Mouse (Mus musculus): ENCODE results near the gene Cpm. TPM values are rescaled to one million over a fixed set of nuclear protein-coding genes. Genes with fewer than 3 reads are reported as not detected.

Gene Cpm
- total RNA-seq, 4 experiments from 2014 or later: 1.3 to 2.2 (median 1.5) TPM

DNA sequence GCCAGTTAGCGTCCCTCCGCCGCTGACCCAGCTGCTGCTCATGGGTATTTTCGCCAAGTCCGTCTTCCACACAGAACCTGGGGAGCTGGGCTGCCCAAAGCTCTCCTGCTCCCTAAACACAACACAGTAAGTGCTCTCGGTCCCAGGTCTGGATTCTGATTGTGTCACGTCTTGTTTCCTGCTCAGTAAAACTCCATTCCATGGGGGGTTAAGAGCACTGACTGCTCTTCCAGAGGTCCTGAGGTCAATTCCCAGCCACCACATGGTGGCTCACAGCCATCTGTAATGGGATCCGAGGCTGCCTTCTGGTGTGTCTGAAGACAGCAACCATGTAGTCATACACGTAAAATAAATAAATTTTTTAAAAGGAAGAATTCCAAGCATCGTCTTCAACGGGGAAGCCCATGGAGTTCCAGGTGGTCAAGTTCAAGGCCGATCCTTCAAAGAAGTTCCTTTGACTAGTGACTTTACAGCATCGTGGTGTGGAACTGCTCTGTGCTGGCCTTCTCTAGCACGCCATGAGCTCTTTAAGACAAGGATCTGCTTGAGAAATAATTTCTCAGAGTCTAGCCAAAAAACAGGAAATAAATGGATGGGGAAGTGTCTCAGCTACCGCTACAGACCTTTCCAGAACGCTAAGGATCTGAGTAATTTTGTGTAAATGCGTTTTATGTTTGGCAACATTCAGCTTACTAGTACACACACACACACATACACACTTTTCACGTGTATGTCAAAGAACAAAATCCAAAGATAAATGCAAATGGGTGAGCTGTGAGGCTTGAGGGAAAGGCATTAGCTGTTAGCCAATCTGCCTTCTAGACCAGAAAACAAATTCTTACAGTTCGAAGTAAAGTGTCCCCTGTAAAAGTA lies 55.2 kb downstream of the Cpm start:
- no peak for DNase-seq (ENCODE audit: low spot score in 2 of 2)

DNA sequence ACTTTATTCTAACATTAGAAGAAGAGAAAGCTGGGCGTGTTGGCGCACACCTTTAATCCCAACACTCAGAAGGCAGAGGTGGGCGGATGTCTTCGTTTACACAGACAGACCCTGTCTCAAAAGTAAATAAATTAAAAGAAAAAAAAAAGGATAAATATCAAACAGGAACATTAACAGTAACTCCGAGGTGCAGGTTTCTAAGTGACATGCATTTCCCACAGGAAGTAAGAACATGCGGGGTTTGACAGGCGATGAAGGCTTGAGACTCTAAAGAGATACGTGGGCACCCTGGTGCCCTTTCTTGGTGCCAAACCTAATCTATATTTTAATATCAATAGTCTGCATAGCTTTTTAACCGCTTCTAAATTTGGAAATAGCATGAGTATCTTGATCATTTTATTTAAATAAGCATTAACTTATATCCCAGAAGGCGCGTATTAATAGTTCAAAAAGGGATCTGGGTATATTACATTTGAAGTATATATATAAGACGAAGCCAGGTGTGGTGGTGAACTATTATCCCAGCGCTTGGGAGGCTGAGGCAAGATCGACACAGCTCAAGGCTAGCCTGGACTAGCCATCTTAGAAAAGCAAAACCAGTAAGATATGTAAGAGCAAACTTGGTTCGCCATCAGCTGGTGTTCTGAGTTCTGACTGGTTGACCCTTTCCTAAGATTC lies 56.0 kb downstream of the Cpm start:
- DNase-seq (ENCODE audit: low spot score in 2 of 2): no peak

DNA sequence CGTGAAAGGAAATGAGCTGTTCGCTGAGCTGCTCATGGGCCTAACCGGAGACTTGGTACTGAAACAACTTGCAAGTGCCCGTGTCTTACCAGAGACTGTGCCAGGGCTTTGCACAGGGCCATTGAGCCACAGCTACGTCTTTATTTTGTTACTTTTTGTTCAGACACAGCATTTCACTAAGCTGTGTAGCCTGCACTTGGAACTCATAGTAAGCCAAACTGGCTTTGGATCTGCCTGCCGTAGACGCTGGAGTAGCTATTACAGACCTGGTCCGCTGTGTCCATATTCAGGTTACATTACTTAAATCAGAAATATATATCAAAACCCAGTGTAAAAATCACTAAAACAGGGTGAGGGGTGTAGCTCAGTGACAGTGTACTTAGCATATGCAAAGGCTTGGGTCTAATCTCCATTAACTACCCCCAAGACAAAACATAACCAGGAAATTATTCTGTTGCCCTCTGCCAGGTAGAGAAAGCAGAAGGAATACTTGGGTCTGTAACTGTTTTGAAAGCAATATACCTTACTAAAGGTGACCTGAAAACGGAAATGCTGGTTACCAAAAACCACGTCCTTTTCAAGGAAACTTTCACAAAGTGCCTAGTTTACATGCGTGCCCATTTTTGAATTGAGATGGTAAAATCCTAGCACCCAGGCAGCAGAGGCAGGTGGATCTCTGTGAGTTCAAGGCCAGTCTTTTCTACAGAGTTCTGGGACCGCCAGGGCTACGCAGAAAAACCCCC lies 56.7 kb downstream of the Cpm start:
- DNase-seq (ENCODE audit: low spot score in 2 of 2): no peak

DNA sequence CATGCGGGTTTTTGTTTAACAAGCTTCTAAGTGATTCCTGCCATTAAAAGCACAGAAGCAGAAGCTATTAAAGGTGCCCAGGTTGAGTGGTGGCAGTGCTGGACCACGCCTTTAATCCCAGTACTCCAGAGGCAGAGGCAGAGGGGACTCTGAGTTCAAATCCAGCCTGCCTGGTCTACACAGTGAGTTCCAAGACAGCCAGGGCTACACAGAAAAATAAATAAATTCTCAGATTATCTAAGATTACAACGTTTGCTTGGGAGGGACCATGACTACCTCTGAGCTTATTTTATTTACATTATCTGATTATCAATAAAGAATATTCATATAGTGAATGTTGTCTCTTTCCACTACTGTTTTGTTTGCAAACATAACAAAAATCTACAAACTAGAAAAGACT lies 57.7 kb downstream of the Cpm start:
- DNase-seq (ENCODE audit: low spot score in 2 of 2): no peak

DNA sequence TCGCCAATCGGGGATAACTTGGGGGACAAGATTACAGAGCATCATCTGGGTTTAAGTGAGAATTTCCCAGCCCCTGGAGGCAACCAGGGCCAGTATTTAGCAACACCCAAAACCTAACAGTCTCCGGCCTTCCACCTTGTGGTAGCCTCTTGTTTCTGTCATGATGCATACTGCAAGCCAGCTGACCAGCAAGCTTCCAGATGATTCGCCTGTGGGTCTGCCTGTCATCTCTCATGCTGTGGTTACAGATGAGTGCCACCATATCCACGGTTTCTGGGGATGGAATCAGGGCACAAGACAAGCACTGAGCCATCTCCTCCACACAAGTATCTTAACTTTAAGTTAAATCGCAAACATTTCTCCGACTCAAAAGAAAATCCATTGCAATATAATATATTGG lies 58.3 kb downstream of the Cpm start:
- no peak for DNase-seq (ENCODE audit: low spot score in 2 of 2)

DNA sequence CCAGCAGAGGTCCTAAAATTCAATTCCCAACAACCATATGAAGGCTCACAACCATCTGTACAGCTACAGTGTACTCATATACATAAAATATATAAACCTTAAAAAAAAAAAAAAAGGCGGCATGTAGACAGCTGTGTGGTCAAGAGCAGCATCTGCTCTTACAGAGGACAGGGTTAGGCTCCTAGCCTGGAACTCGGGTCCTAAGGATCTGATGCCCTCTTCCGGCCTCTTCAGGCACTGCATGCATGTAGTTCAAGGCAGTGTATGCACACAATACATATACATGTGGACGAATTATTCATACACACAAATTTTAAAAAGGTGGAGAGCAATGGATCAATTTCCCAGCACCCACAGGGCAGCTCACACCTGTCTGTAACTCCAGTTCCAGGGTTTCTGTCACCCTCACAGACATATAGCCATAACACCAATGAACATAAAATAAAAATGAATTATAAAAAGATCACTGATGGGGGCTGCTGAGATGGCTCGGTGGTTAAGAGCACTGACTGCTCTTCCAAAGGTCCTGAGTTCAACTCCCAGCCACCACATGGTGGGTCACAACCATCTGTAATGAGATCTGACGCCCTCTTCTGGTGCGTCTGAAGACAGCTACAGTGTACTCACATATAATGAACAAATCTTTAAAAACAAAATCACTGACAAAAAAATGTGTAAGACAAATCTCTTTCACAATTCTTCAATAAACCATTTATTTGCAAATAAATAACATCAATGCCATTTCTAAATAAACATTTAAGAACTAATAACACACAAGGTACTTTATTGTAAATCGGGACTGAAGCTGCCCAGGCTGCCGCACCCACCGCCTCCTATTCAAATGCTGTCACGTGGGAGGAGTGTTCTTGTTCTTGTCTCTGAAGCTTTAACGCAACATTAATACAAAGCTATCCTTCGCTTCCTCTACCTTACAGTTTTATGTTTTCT lies 59.2 kb downstream of the Cpm start:
- DNase-seq (ENCODE audit: low spot score in 2 of 2): no peak

DNA sequence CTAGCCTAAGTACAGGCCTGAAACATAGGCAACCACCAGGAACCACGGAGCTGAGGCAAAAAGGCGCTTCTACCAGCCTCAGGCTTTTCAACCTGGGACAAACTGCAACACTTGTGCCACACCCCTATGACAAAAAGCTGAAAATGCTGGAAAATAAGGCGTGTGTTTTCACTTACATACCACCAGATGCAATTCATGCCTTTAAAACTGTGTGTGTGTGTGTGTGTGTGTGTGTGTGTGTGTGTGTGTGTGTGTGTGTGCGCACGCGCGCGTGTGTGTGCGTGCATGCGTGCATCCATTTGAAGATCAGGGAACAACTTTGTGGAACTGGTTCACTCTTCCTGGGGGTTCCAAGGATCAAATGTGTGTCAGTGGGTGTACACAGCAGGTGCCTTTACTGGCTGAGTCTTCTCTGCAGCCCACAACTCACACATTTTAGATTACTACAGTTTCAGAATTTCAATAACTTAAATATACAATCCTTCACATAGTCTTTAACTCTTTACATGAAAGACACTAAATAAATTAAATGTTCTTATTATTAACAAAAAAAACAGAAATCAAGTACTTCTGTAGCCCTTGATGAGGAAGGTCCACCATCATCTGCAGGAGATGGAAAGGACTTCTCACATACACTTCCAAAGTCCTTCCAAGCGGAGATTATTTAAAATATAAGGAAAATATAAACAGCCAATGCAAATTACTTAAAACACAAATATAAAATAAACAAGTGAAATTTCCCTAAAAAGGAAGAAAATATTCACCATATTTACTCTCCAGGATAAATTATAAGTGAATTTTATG lies 60.2 kb downstream of the Cpm start:
- no peak for DNase-seq (ENCODE audit: low spot score in 2 of 2)

DNA sequence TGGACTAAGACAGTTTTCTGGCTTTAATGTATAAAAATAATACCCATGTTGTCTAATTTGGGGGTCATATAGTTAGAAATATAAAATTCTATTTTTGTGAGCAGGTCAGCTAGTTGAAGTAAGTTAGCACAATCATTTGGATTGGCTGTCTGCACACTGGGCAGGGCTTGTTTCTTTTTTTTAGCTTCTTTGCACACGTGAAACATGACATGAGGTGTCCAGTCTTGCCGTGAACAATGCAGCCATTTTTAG lies 60.7 kb downstream of the Cpm start:
- DNase-seq (ENCODE audit: low spot score in 2 of 2): no peak

DNA sequence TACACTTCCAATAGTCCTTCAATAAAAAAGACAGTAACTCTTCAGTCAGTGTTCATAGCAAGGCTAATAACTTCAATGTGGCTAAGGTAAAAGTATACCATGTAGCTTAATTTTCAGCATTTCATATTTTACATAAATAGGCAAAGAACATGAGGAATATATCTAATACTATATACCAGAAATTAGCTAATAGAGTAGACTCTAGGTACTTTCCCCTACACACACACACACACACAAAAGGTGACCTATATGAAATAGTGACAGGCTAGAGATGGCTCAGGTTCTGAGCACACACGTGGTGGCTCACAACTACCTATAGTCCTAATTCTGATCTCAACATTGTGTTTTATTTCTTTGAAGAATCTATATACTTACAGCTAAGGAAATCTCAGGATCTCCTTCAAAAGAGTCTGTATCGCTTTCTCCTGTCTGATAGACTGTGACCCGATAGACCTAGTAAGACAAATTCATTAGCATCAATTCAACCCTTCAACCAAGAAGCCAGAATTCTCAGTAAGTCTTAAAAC lies 61.5 kb downstream of the Cpm start:
- no peak for DNase-seq (ENCODE audit: low spot score in 2 of 2)

DNA sequence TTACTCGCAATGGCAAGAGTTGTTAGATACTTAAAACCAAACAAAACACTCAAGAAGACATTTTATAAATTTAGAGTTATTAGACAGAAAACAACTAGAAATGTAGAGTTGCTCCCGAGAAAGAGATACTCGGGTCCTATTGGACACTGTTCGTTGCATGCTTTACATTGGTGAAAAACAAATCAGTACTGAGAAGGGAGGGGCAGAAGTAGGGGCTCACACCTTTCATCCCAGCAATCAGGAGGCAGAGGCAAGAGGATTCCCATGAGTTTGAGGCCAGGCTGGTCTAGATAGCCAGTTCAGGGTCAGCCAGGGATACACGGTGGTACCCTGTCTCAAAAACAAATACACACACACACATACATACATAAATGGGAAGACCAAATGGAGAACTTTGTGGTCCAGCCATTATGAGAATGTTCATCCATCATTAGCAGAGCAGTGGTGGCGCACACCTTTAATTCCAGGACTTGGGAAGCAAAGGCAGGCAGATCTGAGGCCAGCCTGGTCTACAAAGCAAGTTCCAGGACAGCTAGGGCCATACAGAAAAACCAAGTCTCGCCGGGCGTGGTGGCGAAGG lies 62.2 kb downstream of the Cpm start:
- no peak for DNase-seq (ENCODE audit: low spot score in 2 of 2)

DNA sequence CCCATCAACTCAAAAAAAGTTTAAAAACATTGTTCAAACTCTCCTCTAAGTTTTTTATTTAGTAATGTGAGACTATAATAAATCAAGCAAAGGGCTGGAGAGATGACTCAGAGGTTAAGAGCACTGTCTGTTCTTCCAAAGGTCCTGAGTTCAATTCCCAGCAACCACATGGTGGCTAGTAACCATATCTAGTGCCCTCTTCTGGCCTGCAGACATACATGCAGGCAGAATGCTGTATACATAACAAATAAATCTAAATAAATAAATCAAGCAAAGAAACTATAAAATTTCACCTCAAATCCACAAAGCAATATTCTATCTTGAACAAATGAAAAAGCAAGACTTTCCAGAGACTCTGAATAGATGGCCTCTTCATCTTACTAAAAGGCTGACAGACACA lies 62.9 kb downstream of the Cpm start:
- no peak for DNase-seq (ENCODE audit: low spot score in 2 of 2)

DNA sequence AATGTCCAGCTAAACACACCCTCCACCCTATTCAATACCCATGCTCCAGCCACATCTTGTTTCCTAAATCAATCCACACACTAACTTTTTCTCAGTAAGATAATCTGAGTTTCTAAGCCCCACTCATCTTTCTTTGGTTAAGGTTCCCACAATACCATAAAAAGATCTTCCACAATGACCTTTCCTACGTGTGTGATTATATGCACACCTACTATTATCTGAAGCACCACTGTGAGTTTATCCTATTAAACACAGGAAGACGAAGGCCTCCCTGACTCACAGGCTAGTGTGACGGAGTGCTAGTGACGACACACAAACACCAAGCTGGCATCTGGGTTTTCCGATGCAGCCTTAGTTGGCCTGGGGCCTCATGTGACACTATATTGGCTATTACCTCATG lies 63.7 kb downstream of the Cpm start:
- no peak for DNase-seq (ENCODE audit: low spot score in 2 of 2)

DNA sequence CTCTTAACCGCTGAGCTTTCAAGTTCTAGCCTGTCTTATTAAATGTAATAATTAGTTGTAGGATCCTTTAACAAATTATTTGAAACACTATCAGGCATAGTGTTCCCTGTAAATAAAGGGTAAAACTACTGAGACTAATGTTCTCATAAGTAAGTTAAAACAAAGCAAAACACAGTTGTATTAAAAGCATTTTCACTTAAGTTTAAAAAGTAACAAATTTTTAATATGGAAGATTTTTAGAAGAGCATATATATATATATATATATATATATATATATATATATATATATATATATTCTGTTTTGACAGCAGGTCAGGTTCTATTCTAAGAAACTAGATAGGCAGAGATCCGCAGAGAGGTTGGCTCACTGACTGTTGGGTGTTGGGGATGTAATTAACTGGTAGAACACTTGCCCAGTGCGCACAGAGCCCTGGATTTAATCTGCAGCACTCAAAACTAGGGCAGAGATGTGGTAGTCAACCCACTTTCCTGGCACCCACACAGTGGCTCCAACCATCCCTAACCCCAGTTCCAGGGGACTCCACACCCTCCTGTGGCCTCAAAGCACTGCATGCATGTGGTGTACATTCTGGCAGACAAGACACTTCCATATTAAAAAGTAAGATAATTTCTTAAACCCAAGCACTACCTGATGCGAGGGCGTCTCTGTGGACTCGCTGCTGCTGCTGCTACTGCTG lies 65.1 kb downstream of the Cpm start:
- no peak for DNase-seq (ENCODE audit: low spot score in 2 of 2)

DNA sequence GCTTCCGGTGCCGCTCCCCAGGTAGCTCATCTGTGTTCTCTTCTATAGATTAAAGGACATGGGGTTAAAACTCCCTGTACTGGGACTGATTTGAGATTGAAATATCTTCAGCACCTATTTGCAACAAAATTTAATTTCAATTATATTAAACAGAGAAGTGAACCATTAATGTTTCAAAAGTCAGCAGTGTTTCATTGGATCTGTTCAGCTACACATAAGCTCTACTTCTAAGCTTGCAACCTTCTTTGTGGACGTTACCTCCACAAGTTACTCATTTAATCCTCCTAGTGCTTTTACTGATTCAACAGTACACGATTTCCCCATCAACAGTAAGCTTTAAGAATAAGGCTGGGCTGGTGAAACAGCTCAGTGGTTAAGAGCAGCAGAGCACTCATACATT lies 65.7 kb downstream of the Cpm start:
- DNase-seq (ENCODE audit: low spot score in 2 of 2): no peak

DNA sequence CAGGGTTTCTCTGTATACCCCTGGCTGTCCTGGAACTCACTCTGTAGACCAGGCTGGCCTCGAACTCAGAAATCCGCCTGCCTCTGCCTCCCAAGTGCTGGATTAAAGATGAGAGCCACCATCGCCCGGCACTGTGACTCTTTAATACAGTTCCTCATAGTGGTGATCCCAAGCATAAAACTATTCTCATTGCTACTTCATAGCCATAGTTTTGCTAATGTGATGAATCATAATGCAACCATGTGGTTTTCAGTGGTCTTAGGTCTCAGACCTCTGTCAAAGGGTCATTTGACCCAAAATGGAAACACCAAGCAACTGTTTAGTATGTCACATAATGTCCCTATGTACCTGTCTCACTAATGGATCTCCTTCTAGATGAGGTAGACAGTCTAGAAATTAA lies 66.3 kb downstream of the Cpm start:
- DNase-seq (ENCODE audit: low spot score in 2 of 2): no peak

DNA sequence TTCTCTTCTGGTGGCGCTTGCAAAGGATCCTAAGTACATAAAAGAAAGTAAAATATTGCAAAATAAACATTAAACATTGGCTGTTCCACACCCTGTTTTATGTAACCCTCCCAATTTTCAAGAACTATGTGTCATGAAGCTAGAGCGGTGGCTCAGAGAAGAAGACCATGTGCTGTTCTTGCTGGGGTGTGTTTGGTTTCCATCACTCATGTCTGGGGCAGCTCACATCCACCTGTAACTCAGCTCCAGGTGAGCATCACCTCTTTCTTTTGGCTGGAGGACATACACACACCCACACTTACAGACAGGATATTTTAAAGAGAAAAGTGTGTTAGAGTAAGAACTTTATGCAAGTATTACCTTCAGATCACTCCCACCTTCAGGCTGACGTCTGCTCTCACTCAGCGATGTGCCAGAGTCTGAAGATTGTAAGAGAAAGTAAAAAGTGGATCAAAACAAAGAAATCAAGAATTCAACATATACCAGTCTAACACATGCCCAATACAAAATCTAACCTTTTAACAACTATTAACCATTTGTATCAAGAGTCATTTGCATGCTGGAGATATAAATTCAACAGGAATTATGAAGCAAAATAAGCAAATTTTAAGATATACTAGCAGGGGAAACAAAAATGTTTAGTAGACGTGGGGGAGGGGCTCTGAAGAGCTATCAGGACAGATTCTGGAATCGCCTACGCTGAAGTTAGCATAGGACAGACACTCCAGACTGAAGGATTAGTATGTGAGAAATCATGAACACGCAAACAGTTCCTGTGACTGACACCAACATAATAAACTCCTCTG lies 66.9 kb downstream of the Cpm start:
- no peak for DNase-seq (ENCODE audit: low spot score in 2 of 2)

DNA sequence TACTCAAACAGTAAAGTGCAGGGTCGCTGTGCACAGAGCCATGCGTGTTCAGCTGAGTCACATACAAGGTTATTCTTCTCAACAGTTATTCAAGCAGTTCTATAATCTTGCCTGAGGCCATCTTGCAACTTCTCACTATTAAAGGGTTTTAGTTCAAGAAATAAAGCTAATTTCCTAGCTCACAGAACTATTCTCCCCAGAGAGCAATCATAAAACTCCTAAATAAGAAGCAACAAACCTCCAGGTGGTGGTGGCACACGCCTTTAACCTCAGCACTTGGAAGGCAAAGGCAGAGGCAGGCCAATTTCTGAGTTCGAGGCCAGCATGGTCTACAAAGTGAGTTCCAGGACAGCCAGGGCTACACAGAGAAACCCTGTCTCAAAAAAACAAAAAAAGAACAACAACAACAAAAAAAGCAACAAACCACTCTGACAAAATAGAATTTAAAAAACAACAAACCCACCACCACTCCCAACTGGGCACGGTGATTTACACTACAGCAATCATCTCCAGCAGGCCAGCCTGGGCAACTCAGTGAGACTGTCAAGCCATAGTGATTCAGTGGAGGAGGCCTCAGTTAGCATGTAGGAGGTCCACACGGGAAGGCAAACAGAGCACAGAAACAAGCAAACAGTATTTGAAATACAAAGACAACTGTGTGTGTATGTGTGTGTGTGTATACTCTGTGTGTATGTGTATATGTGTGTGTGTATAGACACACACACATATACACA lies 67.7 kb downstream of the Cpm start:
- no peak for DNase-seq (ENCODE audit: low spot score in 2 of 2)

DNA sequence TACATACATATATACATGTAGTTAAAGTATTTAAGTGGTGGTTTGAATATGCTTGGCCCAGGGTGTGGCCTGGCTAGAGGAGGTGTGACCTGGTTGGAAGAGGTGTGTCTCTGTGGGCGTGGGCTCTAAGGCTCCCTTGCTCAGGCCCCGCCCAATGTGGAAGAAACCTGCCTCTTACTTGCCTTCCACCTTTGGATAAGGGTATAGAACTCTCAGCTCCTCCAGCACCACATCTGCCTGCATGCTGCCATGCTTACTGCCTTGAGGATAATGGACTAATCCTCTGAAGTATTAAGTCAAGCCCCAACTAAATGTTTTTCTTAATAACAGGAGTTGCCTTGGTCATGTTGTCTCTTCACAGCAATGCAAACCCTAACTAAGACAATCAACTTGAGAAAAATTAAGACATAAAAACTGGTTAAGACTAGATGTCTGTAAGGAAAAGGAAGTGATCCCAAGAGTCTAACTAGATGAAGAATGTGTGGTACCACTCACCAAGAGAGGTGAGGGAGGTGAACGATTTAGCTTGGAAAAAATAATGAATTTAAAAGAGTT lies 68.3 kb downstream of the Cpm start:
- no peak for DNase-seq (ENCODE audit: low spot score in 2 of 2)
